Mouse (Mus musculus) hindbrain, embryonic 12.5 days (tissue): Measurements from ENCODE around the gene Slf2. TPM values are rescaled to one million over a fixed set of nuclear protein-coding genes. Genes with fewer than 3 reads are reported as not detected.

Source experiments
- ATAC-seq: fragments of 200-750 bp; cut with Nextera tagmentation; 2 replicates; pipeline ENCODE4 v1.8.0; 2017; ENCODE audit warnings: moderate TSS enrichment; ENCODE audit not compliant: low FRiP score
- H3K27ac ChIP-seq: fragments of 300-500 bp; sonication (generic); 2 replicates; pipeline ENCODE4 v1.5.1; 2016; ENCODE audit warnings: mild to moderate bottlenecking
- H3K27me3 ChIP-seq: fragments of 300-500 bp; sonication (generic); 2 replicates; pipeline ENCODE4 v1.6.1; 2016; ENCODE audit warnings: mild to moderate bottlenecking
- H3K36me3 ChIP-seq: fragments of 300-500 bp; sonication (generic); 2 replicates; pipeline ENCODE4 v1.6.1; 2016; ENCODE audit warnings: mild to moderate bottlenecking
- H3K4me1 ChIP-seq: fragments of 300-500 bp; sonication (generic); 2 replicates; pipeline ENCODE4 v1.6.1; 2016
- H3K4me2 ChIP-seq: fragments of 300-500 bp; sonication (generic); replicated peaks from 2 replicates; pipeline ENCODE4 v1.6.1; 2016; ENCODE audit warnings: mild to moderate bottlenecking
- H3K4me3 ChIP-seq: fragments of 300-500 bp; sonication (generic); 2 replicates; pipeline ENCODE4 v1.5.1; 2016; ENCODE audit warnings: mild to moderate bottlenecking
- H3K9ac ChIP-seq: fragments of 300-500 bp; sonication (generic); 2 replicates; pipeline ENCODE4 v1.6.1; 2016; ENCODE audit warnings: mild to moderate bottlenecking, moderate library complexity
- H3K9me3 ChIP-seq: fragments of 300-500 bp; sonication (generic); replicated peaks from 2 replicates; pipeline ENCODE4 v1.6.1; 2016; ENCODE audit warnings: mild to moderate bottlenecking
- WGBS: fragments of 180-500 bp; shearing (Covaris S2); methylation state at CpG from one replicate; pipeline ENCODE4 v1.1.7; 2016; 5-methylcytosine and 5-hydroxymethylcytosine counted together
- polyA plus RNA-seq: library from polyadenylated mRNA; unstranded; fragments of >200 nt; fragmentation: Nextera tagmentation; extraction: Ambion mirVana; gene quantifications from 2 replicates; pipeline ENCODE4 v1.2.1, GENCODE M21; 2016

The Slf2 gene
- polyA plus RNA-seq, 1 experiment from 2014 or later: 41.2 TPM

DNA sequence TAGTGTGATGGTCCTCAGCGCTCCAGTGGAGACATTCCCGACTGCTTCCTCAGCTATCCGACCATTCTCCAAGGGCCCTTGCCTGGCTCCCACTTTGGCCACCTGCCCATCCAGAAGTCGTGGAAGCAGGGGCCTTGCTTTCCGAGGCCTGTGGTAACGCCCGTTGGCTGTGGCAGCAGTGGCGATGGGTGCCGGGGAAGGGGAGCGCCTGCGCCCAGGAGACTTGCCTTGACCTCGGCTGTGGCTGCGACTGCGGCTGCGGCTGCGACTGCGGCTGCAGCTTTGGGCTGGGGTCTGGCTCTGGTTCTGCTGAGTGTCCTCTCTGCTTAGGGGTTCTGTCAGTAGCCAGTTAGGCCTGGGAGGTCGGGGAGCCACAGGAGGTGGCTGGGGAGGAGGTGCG lies 97.8 kb downstream of the Slf2 start:
- WGBS: 60% methylated on average over 19 of the region's 19 CpGs
- no peaks in the 10 kb centered on the region for H3K27me3 ChIP-seq
- H3K36me3 ChIP-seq: peaks cover 40% of the 10 kb centered on the region
- no peak for ATAC-seq
- peaks cover 28% of the 10 kb centered on the region for H3K4me1 ChIP-seq
- H3K27ac ChIP-seq: peak overlapping the region; percentile 4; the same call in 1 of the 2 replicates
- H3K9ac ChIP-seq: no peak overlapping the region; the same call in 1 of the 2 replicates
- H3K4me3 ChIP-seq: no peak overlapping the region
- no peak overlapping the region for H3K4me2 ChIP-seq
- H3K9me3 ChIP-seq: no peaks in the 10 kb centered on the region

DNA sequence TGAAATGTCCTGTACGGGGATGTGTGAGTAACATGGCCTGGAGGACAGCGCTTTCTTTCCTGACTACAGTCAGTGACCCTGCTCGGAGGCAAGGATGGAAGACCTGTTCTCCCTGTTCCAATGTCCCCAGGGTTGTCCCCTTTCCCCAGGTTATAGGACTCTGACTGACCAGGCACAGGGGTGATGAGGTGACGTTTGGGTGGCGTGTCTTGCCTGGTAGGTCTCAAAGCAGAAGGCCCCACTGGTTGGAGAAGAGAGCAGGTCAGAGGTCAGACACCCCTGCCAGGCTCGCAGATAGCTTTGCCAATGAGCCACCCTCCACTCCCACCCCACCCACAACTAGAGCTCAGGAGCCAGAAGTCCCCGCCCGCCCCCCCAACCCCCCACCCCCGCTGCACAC lies 98.6 kb downstream of the Slf2 start:
- H3K9ac ChIP-seq: no peak overlapping the region
- no peak for ATAC-seq
- peaks cover 33% of the 10 kb centered on the region for H3K36me3 ChIP-seq
- no peaks in the 10 kb centered on the region for H3K9me3 ChIP-seq
- WGBS: 54% methylated on average over 9 of the region's 9 CpGs
- H3K4me2 ChIP-seq: no peak overlapping the region
- H3K4me1 ChIP-seq: peaks cover 27% of the 10 kb centered on the region
- H3K27ac ChIP-seq: no peak overlapping the region
- H3K4me3 ChIP-seq: no peak overlapping the region
- H3K27me3 ChIP-seq: no peaks in the 10 kb centered on the region

DNA sequence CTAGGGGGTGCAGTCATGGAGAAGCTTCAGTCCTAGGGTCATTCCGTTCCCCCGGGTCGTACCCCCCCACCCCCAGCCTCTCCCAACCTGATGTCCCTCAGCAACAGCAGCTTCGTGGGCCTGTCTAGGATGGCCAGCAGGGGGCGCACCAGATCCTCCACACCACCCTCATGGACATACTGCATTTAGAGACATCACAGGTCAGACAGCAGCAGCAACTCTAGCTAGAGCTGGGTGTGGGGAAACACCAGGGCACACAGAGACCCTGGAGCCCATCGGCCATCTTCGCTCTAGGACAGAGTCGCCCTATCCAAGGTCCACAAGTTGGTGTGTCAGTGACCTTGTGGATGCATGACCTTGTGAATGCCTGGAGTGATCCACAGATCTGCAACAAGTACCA lies 99.2 kb downstream of the Slf2 start:
- H3K27me3 ChIP-seq: no peaks in the 10 kb centered on the region
- 49% methylated on average over 8 of the region's 8 CpGs for WGBS

GRCm38 (mm10) chr19:45030746-45031693 lies 100.1 kb downstream of the Slf2 start:
- peaks cover 19% of the 10 kb centered on the region for H3K36me3 ChIP-seq
- no peaks in the 10 kb centered on the region for H3K9me3 ChIP-seq
- peaks cover 27% of the 10 kb centered on the region for H3K4me1 ChIP-seq
- 42% methylated on average over 20 of the region's 20 CpGs for WGBS
- H3K27me3 ChIP-seq: peaks cover under 1% of the 10 kb centered on the region; the same call in 1 of the 2 replicates
- H3K4me2 ChIP-seq: peak overlapping the region; percentile 19
- peak; percentile 21; the same call in 1 of the 2 replicates for ATAC-seq
- no peak overlapping the region for H3K9ac ChIP-seq
- no peak overlapping the region for H3K27ac ChIP-seq
- H3K4me3 ChIP-seq: no peak overlapping the region

More for the DNA sequence above, 99.2 kb downstream of the Slf2 start:
- no peak for ATAC-seq
- no peak overlapping the region for H3K9ac ChIP-seq
- H3K4me1 ChIP-seq: peaks cover 27% of the 10 kb centered on the region
- no peaks in the 10 kb centered on the region for H3K9me3 ChIP-seq
- H3K4me3 ChIP-seq: no peak overlapping the region
- peaks cover 28% of the 10 kb centered on the region for H3K36me3 ChIP-seq
- no peak overlapping the region for H3K27ac ChIP-seq
- no peak overlapping the region for H3K4me2 ChIP-seq

DNA sequence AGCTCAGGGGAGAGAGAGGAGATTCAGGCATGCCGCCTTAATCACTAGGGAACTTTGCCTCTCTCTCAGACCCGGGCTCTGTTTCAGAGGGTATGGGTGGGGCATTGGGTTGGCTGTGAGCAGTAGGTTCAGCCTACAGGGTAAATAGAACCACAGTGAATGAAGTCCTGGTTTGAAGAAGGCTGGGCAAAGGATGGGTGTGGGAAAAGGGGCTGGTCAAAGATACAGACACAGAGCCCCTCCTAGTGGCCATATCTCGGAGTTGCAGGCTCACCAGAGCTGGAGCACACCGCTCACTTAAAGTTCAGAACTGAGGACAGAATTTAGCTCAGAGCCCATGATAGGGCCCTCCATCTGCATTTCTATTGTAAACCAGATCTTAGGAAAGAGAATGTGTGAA lies 100.8 kb downstream of the Slf2 start:
- peaks cover 12% of the 10 kb centered on the region for H3K36me3 ChIP-seq
- no peak overlapping the region for H3K9ac ChIP-seq
- no peaks in the 10 kb centered on the region for H3K9me3 ChIP-seq
- ATAC-seq: peak; percentile 29; the same call in 1 of the 2 replicates
- peaks cover 7% of the 10 kb centered on the region; the same call in 1 of the 2 replicates for H3K27me3 ChIP-seq
- WGBS: 19% methylated on average over 4 of the region's 4 CpGs
- H3K4me1 ChIP-seq: peaks cover 27% of the 10 kb centered on the region
- H3K27ac ChIP-seq: no peak overlapping the region
- no peak overlapping the region for H3K4me3 ChIP-seq
- H3K4me2 ChIP-seq: no peak overlapping the region

Other genes with a start within 250 kb of the Slf2 start
- 15.1 and 18.6 TPM in 2 replicates for gene Pax2, start 175.1 kb upstream of the Slf2 start, polyA plus RNA-seq
- 10.6 and 11.4 TPM in 2 replicates for gene Sema4g, start 58.0 kb downstream of the Slf2 start, polyA plus RNA-seq
- 19.7 and 21.7 TPM in 2 replicates for gene Twnk, start 74.5 kb downstream of the Slf2 start, polyA plus RNA-seq
- gene Mrpl43, start 75.3 kb downstream of the Slf2 start, polyA plus RNA-seq: 79.4 and 81.6 TPM in 2 replicates
- gene Lzts2, start 83.3 kb downstream of the Slf2 start, polyA plus RNA-seq: 71.0 and 72.1 TPM in 2 replicates
- 0.72 and 0.81 TPM in 2 replicates for gene Pdzd7, start 114.6 kb downstream of the Slf2 start, polyA plus RNA-seq
- 38.2 and 41.6 TPM in 2 replicates for gene Sfxn3, start 116.4 kb downstream of the Slf2 start, polyA plus RNA-seq
- 9.4 and 14.1 TPM in 2 replicates for gene Kazald1, start 144.1 kb downstream of the Slf2 start, polyA plus RNA-seq
- 6.5 and 12.4 TPM in 2 replicates for gene Tlx1, start 219.5 kb downstream of the Slf2 start, polyA plus RNA-seq